Comparison of ENCODE assay signal across 8 mouse cellular contexts in genomic region chr7:132242617-132243141, GRCm38 (mm10).
DNase-seq lines count a peak whose midpoint lies in the region; ATAC-seq and TF ChIP-seq lines count a peak whose summit lies in the region.

No protein-coding gene starts in this region.

- no peak overlapping the region for H3K9ac ChIP-seq in embryonic facial prominence, embryonic 14.5 days (ENCODE audit: low read depth, low read length)
- no peak overlapping the region for H3K9ac ChIP-seq in liver, embryonic 13.5 days

- no peak overlapping the region for H3K27ac ChIP-seq in embryonic facial prominence, embryonic 14.5 days (replicated peaks; ENCODE audit: low read depth, low read length)
- H3K27ac ChIP-seq in liver, embryonic 13.5 days: no peak overlapping the region
- H3K27ac ChIP-seq in thymus, adult 2 months (ENCODE audit: control insufficient read depth, insufficient read depth, low read length): no peak overlapping the region

- TF ChIP-seq POLR2A in thymus, adult 2 months (IDR thresholded peaks at IDR 0.05; ENCODE audit: control insufficient read depth, extremely low read depth, insufficient read depth, low read length, poor library complexity): no peak

- no peak overlapping the region for H3K4me2 ChIP-seq in embryonic facial prominence, embryonic 14.5 days (ENCODE audit: low read depth, low read length)
- no peak overlapping the region for H3K4me2 ChIP-seq in liver, embryonic 13.5 days

- H3K4me1 ChIP-seq in embryonic facial prominence, embryonic 14.5 days (ENCODE audit: control insufficient read depth, insufficient read depth, low read length): no peaks in the 10 kb centered on the region
- H3K4me1 ChIP-seq in liver, embryonic 13.5 days (replicated peaks): peaks cover 10% of the 10 kb centered on the region
- H3K4me1 ChIP-seq in thymus, adult 2 months (replicated peaks; ENCODE audit: control insufficient read depth, insufficient read depth, low read length): no peaks in the 10 kb centered on the region; the same call in 1 of the 2 replicates

- H3K27me3 ChIP-seq in embryonic facial prominence, embryonic 14.5 days (replicated peaks; ENCODE audit: control insufficient read depth, insufficient read depth, low read length): no peaks in the 10 kb centered on the region
- H3K27me3 ChIP-seq in liver, embryonic 13.5 days: no peaks in the 10 kb centered on the region
- no peaks in the 10 kb centered on the region for H3K27me3 ChIP-seq in thymus, adult 2 months (ENCODE audit: control insufficient read depth, insufficient read depth, low read length)

- H3K36me3 ChIP-seq in embryonic facial prominence, embryonic 14.5 days (ENCODE audit: control insufficient read depth, insufficient read depth, low read length): peaks cover 47% of the 10 kb centered on the region; the same call in 1 of the 2 replicates
- H3K36me3 ChIP-seq in liver, embryonic 13.5 days: peaks cover 34% of the 10 kb centered on the region
- no peaks in the 10 kb centered on the region for H3K36me3 ChIP-seq in thymus, adult 2 months (ENCODE audit: control insufficient read depth, insufficient read depth, low read length)

- 43% methylated on average over 4 of the region's 4 CpGs for WGBS in embryonic facial prominence, embryonic 14.5 days
- 20% methylated on average over 4 of the region's 4 CpGs for WGBS in liver, embryonic 13.5 days (ENCODE audit: insufficient replicate concordance)
- 77% methylated on average over 4 of the region's 4 CpGs for WGBS in thymus, adult 2 months

- peak; percentile 27 for DNase-seq in gastrocnemius, adult 18-20 months (ENCODE audit: low spot score)
- DNase-seq in gastrocnemius, postnatal 10 days: no peak
- DNase-seq in B cell, adult 2 months: peak; percentile 53 to 58
- no peak for DNase-seq in embryonic facial prominence, embryonic 14.5 days (ENCODE audit: low spot score)
- peak; percentile 54 for DNase-seq in liver, embryonic 13.5 days
- DNase-seq in yolk sac, embryonic 10.5 days (ENCODE audit: low spot score): peak; percentile 81
- no peak for DNase-seq in thymus, postnatal 25 days
- DNase-seq in thymus, adult 2 months: no peak

- no peak for TF ChIP-seq CTCF in thymus, adult 2 months (IDR thresholded peaks at IDR 0.05; ENCODE audit: borderline replicate concordance, control insufficient read depth, extremely low read depth, insufficient read depth, low read length, poor library complexity)

- 0 out of 2 replicates have a peak, but pooled peaks have one; percentile 35 for ATAC-seq in embryonic facial prominence, embryonic 14.5 days (ENCODE audit: low read depth)
- peak; percentile 62 for ATAC-seq in liver, embryonic 13.5 days (ENCODE audit: low read depth)

- no peak overlapping the region for H3K4me3 ChIP-seq in embryonic facial prominence, embryonic 14.5 days (ENCODE audit: low read depth, low read length)
- no peak overlapping the region for H3K4me3 ChIP-seq in liver, embryonic 13.5 days (replicated peaks)
- no peak overlapping the region for H3K4me3 ChIP-seq in thymus, adult 2 months (ENCODE audit: control insufficient read depth, insufficient read depth, low read length)

- no peaks in the 10 kb centered on the region for H3K9me3 ChIP-seq in embryonic facial prominence, embryonic 14.5 days (ENCODE audit: control insufficient read depth, low read length)
- H3K9me3 ChIP-seq in liver, embryonic 13.5 days (replicated peaks): no peaks in the 10 kb centered on the region

Comparison
In these comparisons a context has a peak if more than half of its experiments do, and no peak if none do; other contexts are left out.
1. DNase-seq: peak in gastrocnemius, adult 18-20 months (single experiment), B cell, adult 2 months (2 of 2), liver, embryonic 13.5 days (single experiment) and yolk sac, embryonic 10.5 days (single experiment); none in gastrocnemius, postnatal 10 days (single experiment), embryonic facial prominence, embryonic 14.5 days (single experiment), thymus, postnatal 25 days (single experiment) and thymus, adult 2 months (single experiment).